Mouse (Mus musculus) adrenal gland, postnatal 4 days (tissue): ENCODE data around the gene Ttll4. TPM values are rescaled to one million over a fixed set of nuclear protein-coding genes. Genes with fewer than 3 reads are reported as not detected.
A peak's percentile ranks its signal among the peaks of the same experiment; 100 is the strongest.

ENCODE experiments used
- DNase-seq, 2 experiments: peaks; one replicate each; pipeline ENCODE4 v3.0.0; 2021 to 2022; ENCODE audit warnings: low spot score in 2 of 2, mixed read lengths in 2 of 2
- long read RNA-seq, 2 experiments: library from polyadenylated mRNA; stranded (forward); transcript quantifications; one replicate each; pipeline ENCODE4 v2.0.0; 2021
- total RNA-seq, 2 experiments: library from RNA; stranded (reverse); gene quantifications; 2 replicates each; pipeline ENCODE4 v1.2.3; 2021

The Ttll4 gene
- total RNA-seq = 10 to 100 TPM; 27.8 to 30.2 TPM
- long read RNA-seq, experiment 1, partial matches to known transcripts = 0 of 1 reads
- long read RNA-seq, experiment 1, other reads (novel, unspliced or antisense) = 1 of 1 reads
- long read RNA-seq, experiment 2, full-length matches to known transcripts = 1 of 11 reads
- long read RNA-seq, experiment 2, partial matches to known transcripts = 3 of 11 reads
- long read RNA-seq, experiment 2, other reads (novel, unspliced or antisense) = 7 of 11 reads

GRCm38 (mm10) chr1:74661448-74662195 lies at the start of gene Ttll4:
Ttll4 (plus strand) TSS chr1:74661745.
- peak; percentile 68 to 94 for DNase-seq

- DNase-seq = no peak
These were observed 37.4 kb upstream of the Ttll4 start for GRCm38 (mm10) chr1:74624183-74624582.

DNA sequence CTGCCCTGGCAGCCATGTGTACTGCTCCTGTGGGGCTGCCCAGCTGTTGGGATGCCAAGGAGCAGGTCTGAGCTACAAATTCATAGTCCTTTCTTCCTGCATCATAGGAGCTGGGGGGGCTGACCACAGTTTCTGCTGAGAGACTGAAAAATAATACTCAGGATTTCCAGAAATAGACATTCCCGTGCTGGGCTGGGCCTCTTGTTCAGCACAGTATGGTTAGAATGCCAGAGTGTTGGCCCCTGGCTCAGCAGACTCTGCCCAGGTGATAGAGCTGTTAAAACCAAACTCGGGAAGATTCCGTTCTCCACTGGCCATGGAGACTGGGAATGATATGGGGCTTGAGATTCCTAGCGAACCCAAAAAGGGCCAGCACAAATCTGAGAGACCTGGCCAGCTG lies 35.5 kb upstream of the Ttll4 start:
- DNase-seq = no peak

- no peak for DNase-seq
These were observed 33.5 kb upstream of the Ttll4 start for GRCm38 (mm10) chr1:74628001-74628400.

- no peak for DNase-seq
These were observed 28.8 kb upstream of the Ttll4 start for GRCm38 (mm10) chr1:74632734-74633133.

GRCm38 (mm10) chr1:74643524-74643923 lies 18.0 kb upstream of the Ttll4 start:
- DNase-seq = no peak

GRCm38 (mm10) chr1:74643926-74644325 lies 17.6 kb upstream of the Ttll4 start:
- no peak for DNase-seq

DNA sequence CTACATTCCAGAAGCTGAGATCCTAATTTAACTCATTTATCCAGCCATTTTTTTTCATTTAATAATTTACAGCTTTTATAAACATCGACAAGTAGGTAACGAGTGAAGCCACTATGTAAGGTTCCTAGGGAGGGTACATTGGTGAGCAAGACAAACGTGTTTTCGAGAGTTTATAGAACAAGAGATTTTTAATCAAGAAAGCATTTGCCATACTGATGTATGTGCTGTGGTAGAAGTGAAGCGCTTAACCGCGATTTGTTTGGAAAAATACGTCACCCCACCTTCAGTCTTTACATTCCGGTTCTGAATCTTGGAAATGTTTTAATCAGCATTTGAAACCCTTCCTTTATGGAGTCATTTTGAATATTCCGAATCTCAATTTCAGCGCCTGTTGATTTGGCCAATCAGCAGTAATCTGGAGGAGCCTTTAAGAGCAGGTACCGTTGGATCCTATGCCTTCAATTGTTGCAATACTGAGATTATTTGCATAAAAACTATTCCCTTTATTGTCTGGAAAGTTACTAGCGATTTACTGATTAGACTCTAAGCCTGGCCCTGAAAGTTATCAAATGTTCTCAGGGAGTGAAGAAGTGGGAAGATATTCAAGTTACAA lies 814 bp downstream of the Ttll4 start:
- DNase-seq = no peak

GRCm38 (mm10) chr1:74665153-74665552 lies 3.6 kb downstream of the Ttll4 start:
- no peak for DNase-seq

DNA sequence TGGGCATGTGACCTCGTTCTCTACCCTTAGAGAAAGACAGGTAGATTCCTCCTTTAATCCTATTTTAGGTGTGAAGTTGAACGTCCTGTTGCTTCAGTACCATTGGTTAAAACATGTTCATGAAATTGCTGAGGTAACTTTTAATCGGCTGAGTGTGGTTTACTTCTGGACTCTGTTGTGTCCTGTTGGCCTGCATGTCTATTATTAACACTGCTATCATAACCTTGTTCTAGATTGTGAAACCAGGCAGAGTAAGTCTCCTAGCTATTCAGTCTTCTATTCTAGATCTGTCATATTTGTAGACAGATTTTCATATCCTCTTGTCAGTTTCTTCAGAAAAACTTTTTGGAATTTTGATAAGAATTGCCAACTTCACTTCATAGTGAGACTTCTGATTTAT lies 6.8 kb downstream of the Ttll4 start:
- no peak for DNase-seq

GRCm38 (mm10) chr1:74672731-74673130 lies 11.2 kb downstream of the Ttll4 start:
- DNase-seq = no peak

GRCm38 (mm10) chr1:74676863-74677262 lies 15.3 kb downstream of the Ttll4 start:
- no peak for DNase-seq

- DNase-seq = no peak
These were observed 16.3 kb downstream of the Ttll4 start for GRCm38 (mm10) chr1:74677843-74678242.

- DNase-seq = no peak
These were observed 25.6 kb downstream of the Ttll4 start for GRCm38 (mm10) chr1:74687131-74687530.

DNA sequence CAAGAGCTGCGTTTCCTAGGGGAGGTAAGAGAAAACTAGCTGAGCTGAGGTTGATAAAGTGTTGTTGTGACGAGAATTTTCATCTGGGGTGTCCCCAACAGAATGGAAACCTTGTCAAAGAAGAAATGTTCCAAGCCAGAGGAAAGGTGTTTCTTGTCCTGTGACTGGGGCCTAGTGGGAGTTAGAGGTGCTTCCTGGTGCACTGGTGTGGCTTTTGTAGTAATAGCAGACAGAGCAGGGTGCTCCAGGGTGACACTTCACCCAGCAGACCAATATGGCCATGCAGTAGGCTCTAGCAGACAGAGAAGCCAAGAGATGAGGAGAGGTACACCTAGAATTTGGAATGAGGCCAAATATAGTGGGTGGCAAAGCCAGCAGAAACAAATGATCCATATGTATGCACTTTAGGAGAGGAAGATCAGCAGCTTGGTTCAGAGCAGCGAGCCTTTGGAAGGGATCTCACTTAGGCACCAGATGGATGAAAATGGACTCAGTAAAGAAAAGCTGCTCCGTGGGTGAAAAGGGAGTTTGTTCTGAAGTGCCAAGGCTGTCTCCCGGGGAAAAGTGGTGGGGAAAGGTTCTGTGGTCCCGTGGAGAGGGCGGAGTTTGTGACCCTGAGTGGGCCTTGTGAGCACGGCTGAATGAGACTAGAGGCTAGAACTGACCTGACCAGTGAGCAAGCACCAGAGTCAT lies 32.5 kb downstream of the Ttll4 start:
- no peak for DNase-seq

DNA sequence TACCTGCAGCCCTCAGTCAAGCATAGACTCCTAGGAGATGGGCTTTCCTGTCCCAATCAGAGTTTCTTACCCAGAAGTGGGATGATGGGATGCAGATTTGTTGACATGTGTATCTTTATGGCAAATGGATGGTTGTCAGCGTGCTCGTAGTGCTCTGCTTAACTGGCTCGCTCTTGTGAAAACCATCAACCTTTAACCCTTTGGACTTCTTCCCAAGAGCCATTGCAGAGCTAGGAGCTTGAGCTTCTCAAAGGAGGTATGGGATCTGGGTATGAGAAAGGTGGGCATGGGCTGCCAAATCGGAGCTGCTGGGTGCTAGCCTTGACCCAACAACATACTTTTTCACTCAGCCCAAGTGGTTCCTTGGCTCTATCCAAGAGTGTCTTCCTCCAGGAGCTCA lies 34.3 kb downstream of the Ttll4 start:
- no peak for DNase-seq

DNA sequence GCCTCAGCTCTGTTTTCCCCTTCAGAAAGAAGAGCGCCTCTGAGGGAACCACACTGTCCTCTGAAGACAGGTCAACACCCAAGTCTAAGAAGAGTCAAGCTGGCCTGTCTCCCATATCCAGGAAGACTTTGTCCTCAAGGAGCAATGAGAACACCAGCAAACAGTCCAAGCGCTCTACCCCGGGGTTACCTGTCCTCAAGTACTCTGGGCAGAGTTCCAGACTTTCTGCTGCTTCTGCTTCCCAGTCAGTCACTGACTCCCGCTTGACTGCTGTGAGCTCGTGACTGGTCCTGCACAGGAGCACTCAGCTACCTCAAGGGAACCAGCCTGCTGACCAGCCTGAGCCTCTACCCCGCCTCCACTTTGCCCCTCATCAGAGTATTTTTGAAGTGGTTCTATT lies 35.9 kb downstream of the Ttll4 start:
- no peak for DNase-seq

GRCm38 (mm10) chr1:74698353-74698752 lies 36.8 kb downstream of the Ttll4 start:
- no peak for DNase-seq

DNA sequence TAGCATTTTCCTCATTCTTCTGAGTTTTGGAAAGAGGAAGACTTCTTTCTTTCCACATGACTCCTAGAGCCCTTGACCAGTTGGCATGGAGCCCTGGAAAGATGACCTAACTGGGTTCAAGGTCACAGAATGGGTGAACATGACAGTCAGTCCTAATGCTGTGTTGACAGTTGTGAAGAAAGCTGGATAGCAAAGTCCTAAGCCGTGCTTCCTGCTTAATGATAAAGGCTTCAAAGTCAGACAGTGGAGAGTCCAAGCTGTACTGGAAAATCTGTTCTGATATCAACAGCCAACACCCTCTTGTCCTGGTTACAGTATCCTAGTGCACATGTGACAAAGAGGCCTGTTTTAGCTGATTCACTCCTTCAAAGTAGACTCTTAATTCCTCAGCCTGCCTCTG lies 37.2 kb downstream of the Ttll4 start:
- DNase-seq = no peak

DNA sequence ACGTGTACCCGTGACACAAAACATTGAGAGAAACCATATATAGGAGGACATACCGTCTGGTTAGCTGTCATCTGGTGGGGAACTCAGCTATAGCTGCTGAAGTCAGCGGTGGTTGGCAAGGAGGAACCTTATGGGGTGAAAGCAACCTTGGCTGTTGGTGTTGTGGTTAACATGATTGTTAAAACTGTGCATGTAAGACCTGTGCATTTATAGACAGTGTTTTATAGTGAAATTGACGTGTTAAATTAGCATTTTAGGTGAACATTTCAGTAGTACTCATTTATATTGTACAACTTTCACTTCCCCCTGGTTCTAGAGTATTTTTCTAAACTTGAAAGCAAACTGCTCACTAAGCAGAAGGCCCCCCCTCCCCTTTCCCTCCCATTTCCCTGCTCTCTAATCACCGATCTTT lies 40.6 kb downstream of the Ttll4 start:
- DNase-seq = no peak

- DNase-seq = no peak
These were observed 42.6 kb downstream of the Ttll4 start for GRCm38 (mm10) chr1:74704156-74704555.

DNA sequence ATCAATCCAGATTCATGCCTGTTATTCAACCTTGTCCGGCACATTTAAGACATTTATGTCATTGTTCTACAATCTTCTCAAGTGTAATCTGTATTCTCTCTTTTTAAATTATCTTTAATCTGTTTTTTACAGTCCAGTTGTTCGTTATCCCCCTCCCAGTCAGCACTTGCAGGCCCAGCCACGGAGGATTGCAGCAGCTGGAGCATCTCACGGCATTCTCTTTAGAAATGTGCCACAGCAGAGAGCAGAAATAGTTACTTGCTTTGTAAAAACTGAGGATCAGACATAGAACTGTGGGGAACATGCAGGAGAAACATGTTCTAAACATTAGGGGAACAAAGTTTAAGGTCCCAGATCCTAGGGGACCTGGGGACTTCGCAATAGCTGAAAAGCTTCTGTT lies 43.5 kb downstream of the Ttll4 start:
- no peak for DNase-seq
